Mouse (Mus musculus): ENCODE measurements at regions not wholly inside any gene's neighbourhood (a gene's known extent, or its start where the extent isn't known, plus 50 kb on each side); places are given as distances from the start of the nearest gene placed in this dataset.

GRCm38 (mm10) chr8:11097813-11098212, 89.6 kb upstream of the Irs2 start:
- TF ChIP-seq MAX (IDR thresholded peaks at IDR 0.05; ENCODE audit: low read depth) (no peak), POLR2A (IDR thresholded peaks at IDR 0.05; ENCODE audit: insufficient read length, low read depth) (no peak), TCF12 (IDR thresholded peaks at IDR 0.05; ENCODE audit: insufficient read depth, poor library complexity, severe bottlenecking) (no peak)
